Mouse (Mus musculus): ENCODE data around the gene Sash3. TPM values are rescaled to one million over a fixed set of nuclear protein-coding genes. Genes with fewer than 3 reads are reported as not detected.
"Not testable (repeated sequence)": the region's sequence is repeated elsewhere in the genome, so short reads cannot be mapped to it uniquely, and the experiment has no call there.

Sash3 gene
- total RNA-seq, 2 experiments from 2014 or later, result 1.3 to 5.8 TPM

GRCm38 (mm10) chrX:48199026-48199425 is 52.8 kb downstream of the Sash3 start:
- intact Hi-C loops (cut with DNase I), result no loop called here
- DNase-seq, result peak; percentile 2 to 29

- intact Hi-C loops (cut with DNase I), result no loop called here
- no peak for DNase-seq
Measured at GRCm38 (mm10) chrX:48200699-48201098, 54.5 kb downstream of the Sash3 start.

GRCm38 (mm10) chrX:48201973-48202372 is 55.7 kb downstream of the Sash3 start:
- no peak for DNase-seq
- intact Hi-C loops (cut with DNase I), result no loop called here

GRCm38 (mm10) chrX:48202436-48202835 is 56.2 kb downstream of the Sash3 start:
- no peak for DNase-seq
- intact Hi-C loops (cut with DNase I), result no loop called here

- intact Hi-C loops (cut with DNase I), result no loop called here
- DNase-seq, result no peak
Measured at GRCm38 (mm10) chrX:48202995-48203394, 56.8 kb downstream of the Sash3 start.

- no peak for DNase-seq
Measured at GRCm38 (mm10) chrX:48203763-48204162, 57.5 kb downstream of the Sash3 start.

GRCm38 (mm10) chrX:48204469-48204868 is 58.2 kb downstream of the Sash3 start:
- DNase-seq, result no peak
- intact Hi-C loops (cut with DNase I), result no loop called here

More at GRCm38 (mm10) chrX:48203763-48204162, 57.5 kb downstream of the Sash3 start:
- intact Hi-C loops (cut with DNase I), result no loop called here

- peak; percentile 26 to 50 for DNase-seq
- intact Hi-C loops (cut with DNase I), result loop anchor here (5.0 kb wide), 2 partner anchors 49 to 199 kb away; partner anchors contain the start of gene Utp14a
Measured at GRCm38 (mm10) chrX:48207761-48208487, 61.7 kb downstream of the Sash3 start.

- peak; percentile 84 to 88 for DNase-seq
- intact Hi-C loops (cut with DNase I), result loop anchor here (5.0 kb wide), 2 partner anchors 49 to 199 kb away; partner anchors contain the start of gene Utp14a
Measured at GRCm38 (mm10) chrX:48208519-48209185, 62.4 kb downstream of the Sash3 start, which contains the start of gene Zdhhc9. Zdhhc9 (minus strand) TSS chrX:48208878.

- not testable (repeated sequence) for DNase-seq
- intact Hi-C loops (cut with DNase I), result loop anchor here (5.0 kb wide), 2 partner anchors 48 to 198 kb away; partner anchors contain the start of gene Utp14a
Measured at GRCm38 (mm10) chrX:48209746-48210145, 63.5 kb downstream of the Sash3 start.

Other genes with a start within 250 kb of the Sash3 start
- 10 to 100 TPM; 13.4 to 15.5 TPM for gene Ocrl, start 234.0 kb upstream of the Sash3 start, total RNA-seq (2021)
- 10 to 100 TPM; 13.2 to 20.6 TPM for gene Apln, start 111.6 kb upstream of the Sash3 start, total RNA-seq (2021)
- gene Xpnpep2, start 37.7 kb upstream of the Sash3 start, total RNA-seq (2021), result 1 to 10 TPM; 1.5 to 2.6 TPM
- 10 to 100 TPM; 26.9 to 30.2 TPM for gene Zdhhc9, start 62.4 kb downstream of the Sash3 start, total RNA-seq (2021)
- 10 to 100 TPM; 14.0 to 16.4 TPM for gene Utp14a, start 110.4 kb downstream of the Sash3 start, total RNA-seq (2021)
- 1 to 10 TPM; 8.2 to 8.8 TPM for gene Bcorl1, start 194.9 kb downstream of the Sash3 start, total RNA-seq (2021)